Mouse (Mus musculus): ENCODE measurements around the gene Qrich2. TPM values are rescaled to one million over a fixed set of nuclear protein-coding genes. Genes with fewer than 3 reads are reported as not detected.
"Not testable (repeated sequence)": the region's sequence is repeated elsewhere in the genome, so short reads cannot be mapped to it uniquely, and the experiment has no call there.

The Qrich2 gene
- total RNA-seq (2021) = under 1 TPM in 1 of 2 experiments, not detected in 1; 0.07 TPM
- long read RNA-seq, experiment 1 = 0 reads
- long read RNA-seq, experiment 2 = 0 reads

DNA sequence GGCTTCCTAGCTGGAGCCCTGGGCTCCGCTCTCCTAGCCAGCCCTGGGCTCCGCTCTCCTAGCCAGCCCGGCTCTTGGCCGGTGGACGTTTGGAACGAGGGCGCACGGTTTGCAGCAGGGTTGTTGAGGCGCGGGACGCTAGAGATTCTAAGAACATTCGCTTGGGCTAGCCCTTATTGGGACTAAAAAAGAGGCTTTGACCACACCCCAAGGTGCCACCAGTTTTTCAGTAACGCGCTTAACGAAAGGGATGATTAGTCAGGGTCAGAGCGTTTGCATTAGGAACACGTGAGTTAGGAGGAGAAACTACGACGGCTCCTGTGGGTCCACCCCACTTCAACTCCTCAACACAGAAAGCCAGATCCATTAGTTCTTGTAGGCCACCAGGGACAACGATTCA lies at the start of gene Qrich2:
Gene Qrich2, minus strand, starts transcription at position 101 of the 400 bp plus-strand sequence.
- no peak for DNase-seq (ENCODE audit: low spot score in 2 of 2)

DNA sequence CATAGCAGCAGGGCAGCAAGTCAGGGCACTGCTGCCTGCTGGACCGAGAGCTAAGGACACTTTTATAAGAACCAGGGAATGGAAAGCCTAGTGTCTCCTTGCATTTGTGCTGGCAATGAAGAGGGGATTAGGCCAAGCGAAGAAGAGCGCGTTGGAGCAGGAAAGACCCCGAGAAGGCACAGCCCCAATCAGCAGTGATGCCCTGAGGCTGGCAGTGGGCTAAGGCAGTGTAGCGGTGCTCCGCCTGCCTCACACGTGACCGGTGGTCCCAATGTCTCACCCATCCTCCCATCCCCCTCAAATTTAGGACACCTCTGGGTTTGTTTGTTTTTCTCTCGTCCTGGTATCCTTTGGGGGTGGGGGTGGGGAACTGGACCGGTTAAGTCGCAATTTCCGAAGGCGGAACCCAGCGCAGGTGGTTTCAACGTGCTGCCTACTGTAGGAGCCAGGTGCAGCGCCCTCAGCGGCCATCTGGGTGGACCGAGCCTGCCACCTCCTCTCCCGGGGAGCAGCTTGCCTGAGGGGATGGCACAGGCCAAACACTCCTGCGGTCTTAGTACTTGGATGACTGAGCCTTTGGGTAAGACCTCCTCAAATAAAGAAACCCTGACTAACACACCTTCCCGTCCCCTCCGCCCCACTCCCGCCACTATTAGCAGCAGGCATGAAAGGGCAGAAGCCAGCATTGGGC lies 49.4 kb upstream of the Qrich2 start:
- DNase-seq (ENCODE audit: low spot score in 2 of 2) = no peak

GRCm38 (mm10) chr11:116513531-116514038 lies 47.5 kb upstream of the Qrich2 start:
- no peak for DNase-seq (ENCODE audit: low spot score in 2 of 2)

DNA sequence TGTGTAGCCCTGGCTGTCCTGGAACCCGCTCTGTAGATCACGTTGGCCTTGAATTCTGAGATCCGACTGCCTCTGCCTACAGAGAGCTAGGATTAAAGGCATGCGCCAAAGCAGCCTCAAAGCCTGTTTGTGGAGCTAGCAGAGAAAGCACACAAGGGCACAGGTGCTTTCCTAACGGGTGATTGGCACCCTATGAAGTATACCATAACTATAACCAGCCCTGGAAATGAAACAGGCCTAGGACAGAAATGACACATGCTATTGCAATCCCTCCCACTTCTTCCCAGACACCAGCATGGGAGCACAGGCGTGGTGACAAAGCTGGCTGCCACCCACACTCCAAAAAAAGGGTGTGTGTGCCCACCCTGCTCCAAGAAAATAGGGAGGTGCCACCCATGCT lies 46.9 kb upstream of the Qrich2 start:
- no peak for DNase-seq (ENCODE audit: low spot score in 2 of 2)

GRCm38 (mm10) chr11:116512154-116512553 lies 46.1 kb upstream of the Qrich2 start:
- no peak for DNase-seq (ENCODE audit: low spot score in 2 of 2)

- DNase-seq (ENCODE audit: low spot score in 2 of 2) = no peak
Observed at GRCm38 (mm10) chr11:116511301-116511868, 45.3 kb upstream of the Qrich2 start.

GRCm38 (mm10) chr11:116508689-116509088 lies 42.6 kb upstream of the Qrich2 start:
- no peak for DNase-seq (ENCODE audit: low spot score in 2 of 2)

GRCm38 (mm10) chr11:116506151-116506875 lies 40.3 kb upstream of the Qrich2 start:
- no peak for DNase-seq (ENCODE audit: low spot score in 2 of 2)

DNA sequence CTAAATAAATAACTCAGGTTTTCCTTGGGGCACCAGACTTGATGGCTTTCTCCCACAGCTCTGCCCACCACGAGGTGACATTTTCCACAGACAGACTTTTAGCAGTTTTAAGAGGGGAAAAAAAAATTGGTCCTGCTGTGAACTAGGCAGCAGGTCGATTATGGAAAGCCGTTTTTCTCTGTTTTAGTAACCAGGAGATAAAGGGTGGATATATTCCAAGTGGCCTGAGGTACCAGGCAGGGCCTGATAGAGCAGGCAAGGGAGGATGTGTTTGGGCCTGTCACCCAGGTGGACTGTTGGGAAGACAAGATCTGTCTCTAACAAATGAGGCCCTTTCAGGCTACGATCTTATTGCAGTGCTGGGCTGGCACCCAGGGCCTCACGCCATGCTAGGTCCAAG lies 39.5 kb upstream of the Qrich2 start:
- no peak for DNase-seq (ENCODE audit: low spot score in 2 of 2)

DNA sequence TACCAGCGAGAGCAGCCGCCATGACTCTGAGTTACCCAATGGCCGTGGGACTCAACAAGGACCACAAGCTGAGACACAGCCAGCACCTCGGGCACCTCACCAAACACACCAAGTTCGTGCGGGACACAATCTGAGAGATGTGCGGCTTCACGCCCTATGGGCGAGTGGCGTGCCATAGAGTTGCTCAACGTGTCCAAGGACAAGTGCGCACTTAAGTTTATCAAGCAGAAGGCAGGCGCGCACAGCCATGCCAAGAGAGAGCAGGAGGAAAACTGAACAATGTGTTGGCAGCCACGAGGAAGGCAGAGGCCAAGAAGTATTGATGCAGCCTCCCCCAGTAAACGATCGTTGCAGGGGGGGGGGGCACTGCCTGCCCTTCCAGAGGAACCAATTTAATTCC lies 38.5 kb upstream of the Qrich2 start:
- no peak for DNase-seq (ENCODE audit: low spot score in 2 of 2)

DNA sequence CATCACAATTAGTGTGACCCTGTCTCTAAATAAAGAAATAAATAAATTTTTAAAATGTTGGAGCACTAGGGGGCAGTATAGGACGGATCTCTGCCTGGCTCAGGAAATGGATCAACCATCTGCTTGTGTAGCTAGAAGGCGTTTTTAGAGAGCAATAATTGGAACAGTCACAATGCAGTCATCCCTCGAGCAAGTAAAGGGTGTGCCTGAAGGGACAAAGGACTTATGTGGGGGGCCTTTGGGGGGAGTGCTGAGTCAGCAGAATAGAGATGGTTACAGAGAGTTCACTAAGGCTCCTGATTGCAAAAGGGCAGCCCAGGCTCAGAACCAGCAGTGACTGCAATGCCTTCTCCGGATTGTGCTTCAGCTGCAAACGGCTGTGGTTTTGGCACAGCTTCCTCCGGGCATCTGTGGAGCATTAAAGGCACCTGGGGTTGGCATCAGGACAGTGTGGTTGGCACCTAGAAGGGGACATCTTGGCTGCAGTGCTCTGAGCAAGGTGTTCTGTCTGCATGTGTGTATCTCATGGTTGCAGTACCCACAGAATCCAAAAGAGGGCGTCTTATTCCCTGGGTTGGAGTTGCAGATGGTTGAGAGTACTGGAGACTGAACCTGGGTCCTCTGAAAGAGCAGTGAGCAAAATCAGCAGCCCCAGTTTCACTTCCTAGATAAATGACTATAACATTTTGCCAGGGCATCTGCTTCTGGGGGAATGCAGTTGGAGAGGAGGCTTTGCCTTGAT lies 35.1 kb upstream of the Qrich2 start:
- DNase-seq (ENCODE audit: low spot score in 2 of 2) = peak; percentile 63 to 73

DNA sequence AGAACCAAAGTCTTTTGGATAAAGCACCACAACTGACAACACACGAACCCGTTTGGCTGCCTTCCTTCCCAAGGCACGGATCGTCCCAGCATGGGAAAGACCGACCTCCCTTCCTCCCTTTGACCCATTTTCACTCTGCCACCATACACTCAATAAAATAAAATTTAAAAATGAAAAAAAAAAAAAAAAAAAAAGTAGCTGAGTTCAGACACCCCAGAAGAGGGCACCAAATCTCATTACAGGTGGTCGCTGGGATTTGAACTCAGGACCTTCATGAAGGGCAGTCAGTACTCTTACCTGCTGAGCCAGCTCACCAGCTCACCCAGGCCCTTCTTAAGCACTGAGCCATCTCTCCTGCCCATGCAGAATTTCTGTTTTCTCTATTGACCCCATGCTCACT lies 33.0 kb upstream of the Qrich2 start:
- DNase-seq (ENCODE audit: low spot score in 2 of 2) = no peak

DNA sequence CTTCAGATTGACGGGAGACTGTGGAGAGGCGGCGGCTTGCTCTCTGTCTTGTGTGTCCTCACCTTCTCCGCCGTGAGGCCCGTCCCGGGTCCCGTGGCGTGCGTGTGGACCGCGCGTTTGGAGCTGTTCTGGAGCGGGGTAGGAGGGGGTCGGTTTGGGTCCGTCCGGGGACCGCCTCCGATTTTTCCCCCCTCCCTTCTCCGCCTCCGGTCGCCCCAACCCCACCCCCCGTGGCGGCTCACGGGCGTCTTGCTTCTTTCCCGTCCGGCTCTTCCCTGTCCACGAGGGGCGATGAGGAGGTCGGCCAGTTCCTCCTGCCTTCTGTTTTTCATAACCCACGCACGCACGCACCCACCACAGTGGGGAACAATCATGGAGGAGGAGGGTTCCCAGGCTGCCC lies 32.6 kb upstream of the Qrich2 start:
- DNase-seq (ENCODE audit: low spot score in 2 of 2) = no peak

GRCm38 (mm10) chr11:116497313-116497712 lies 31.3 kb upstream of the Qrich2 start:
- no peak for DNase-seq (ENCODE audit: low spot score in 2 of 2)

- no peak for DNase-seq (ENCODE audit: low spot score in 2 of 2)
Observed at GRCm38 (mm10) chr11:116494474-116495174, 28.6 kb upstream of the Qrich2 start.

GRCm38 (mm10) chr11:116493795-116494252 lies 27.8 kb upstream of the Qrich2 start, which contains the start of gene Prpsap1:
Prpsap1 (minus strand) TSS chr11:116494202.
- no peak for DNase-seq (ENCODE audit: low spot score in 2 of 2)

DNA sequence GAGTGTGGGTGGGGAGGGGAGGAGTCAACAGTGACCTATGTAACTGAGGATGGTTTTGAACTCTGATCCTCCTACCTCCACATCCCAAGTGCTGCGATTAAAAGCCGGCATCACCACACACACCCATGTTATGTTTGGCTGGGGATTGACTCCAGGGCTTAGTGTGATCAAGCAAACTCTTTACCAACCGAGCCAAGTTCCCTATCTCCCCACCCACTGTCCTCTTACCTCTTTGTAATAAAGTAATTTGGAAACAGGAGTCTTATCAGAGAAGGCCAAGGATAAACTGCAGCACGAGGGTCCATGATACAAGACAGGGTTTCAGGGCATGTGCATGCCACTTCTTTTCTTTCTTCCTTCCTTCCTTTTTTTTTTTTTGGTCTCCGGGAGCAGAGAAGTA lies 27.1 kb upstream of the Qrich2 start:
- no peak for DNase-seq (ENCODE audit: low spot score in 2 of 2)

DNA sequence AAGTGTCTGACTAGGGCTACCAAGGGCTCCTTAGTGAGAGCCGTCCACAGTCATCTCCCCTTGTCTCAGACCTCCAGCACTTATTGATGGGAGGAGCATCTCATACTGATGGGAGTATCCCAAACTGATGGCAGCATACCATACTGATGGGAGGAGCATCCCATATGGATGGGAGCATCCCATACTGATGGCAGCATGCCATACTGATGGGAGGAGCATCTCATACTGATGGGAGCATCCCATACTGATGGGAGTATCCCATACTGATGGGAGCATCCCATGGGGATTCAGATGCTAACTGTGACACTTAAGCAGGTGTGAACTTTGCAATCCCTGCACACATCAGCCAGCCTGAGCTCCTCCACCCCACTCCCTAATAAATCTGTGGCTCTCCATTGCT lies 26.5 kb upstream of the Qrich2 start:
- DNase-seq (ENCODE audit: low spot score in 2 of 2) = not testable (repeated sequence)

DNA sequence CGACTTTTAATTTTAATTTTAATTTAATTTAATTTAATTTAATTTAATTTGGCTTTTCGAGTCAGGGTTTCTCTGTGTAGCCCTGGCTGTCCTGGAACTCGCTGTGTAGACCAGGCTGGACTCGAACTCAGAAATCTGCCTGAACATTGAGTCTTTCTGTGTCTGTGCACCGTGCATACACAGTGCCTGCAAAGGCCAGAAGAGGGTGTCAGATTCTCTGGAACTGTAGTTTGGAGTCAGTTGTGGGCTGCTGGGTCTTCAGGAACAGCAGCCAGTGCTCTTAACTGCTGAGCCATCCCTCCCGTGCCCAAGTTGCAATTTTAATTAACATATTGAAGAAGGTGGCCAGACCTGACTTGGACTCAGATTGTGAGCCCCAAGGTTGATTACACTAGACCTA lies 25.3 kb upstream of the Qrich2 start:
- DNase-seq (ENCODE audit: low spot score in 2 of 2) = no peak

GRCm38 (mm10) chr11:116490232-116491107 lies 24.4 kb upstream of the Qrich2 start:
- DNase-seq (ENCODE audit: low spot score in 2 of 2) = peak; percentile 89

Data from layer of hippocampus, postnatal 14 days (tissue).